Mouse (Mus musculus): ENCODE measurements around the gene Sh3gl1. TPM values are rescaled to one million over a fixed set of nuclear protein-coding genes. Genes with fewer than 3 reads are reported as not detected.
"Not testable (repeated sequence)": the region's sequence is repeated elsewhere in the genome, so short reads cannot be mapped to it uniquely, and the experiment has no call there.

Sh3gl1 gene
- polyA plus RNA-seq (2015; fragmentation: Nextera tagmentation; extraction: Ambion mirVana) = 67.0 and 93.4 TPM in 2 replicates

DNA sequence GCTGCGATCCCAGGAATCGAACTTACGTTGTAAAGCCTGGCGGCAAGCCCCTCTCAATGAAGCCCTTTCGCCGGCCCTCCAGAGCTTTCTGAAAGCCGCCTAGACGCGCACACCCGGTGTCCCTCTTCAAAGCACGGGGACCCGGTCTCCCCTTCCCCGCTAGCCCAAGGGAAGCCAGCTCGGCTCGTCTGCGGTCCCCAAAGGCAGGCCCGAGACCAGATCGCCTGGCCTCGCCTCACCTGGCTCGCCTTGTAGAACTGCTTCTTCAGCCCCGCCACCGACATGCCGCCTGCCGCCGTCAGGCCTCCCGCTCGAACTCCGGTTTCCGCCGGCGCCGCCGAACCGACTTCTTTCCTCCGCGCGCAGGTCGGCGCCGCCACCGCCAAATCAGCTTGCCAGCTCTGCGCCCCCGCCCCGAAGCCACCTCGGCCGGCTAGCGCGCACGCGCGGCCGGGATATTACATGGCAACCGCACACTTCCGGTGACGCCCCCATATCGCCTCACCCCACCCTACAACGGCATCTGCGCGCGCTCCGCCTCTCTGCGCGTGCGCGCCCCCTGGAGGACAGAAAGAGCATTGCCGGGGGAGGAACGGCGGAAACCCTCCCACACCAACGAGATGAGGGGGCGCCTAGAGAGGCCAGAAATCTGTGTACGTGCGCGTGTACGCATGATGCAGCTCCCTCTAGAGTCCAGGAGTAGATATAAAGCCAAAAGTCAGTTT, at the start of gene Sh3gl1:
Gene Sh3gl1, minus strand, starts transcription at position 460 of the 725 bp plus-strand sequence.
- Histone ChIP-seq H3K27me3 (no peaks in the 10 kb centered on the region), H3K9me3 (replicated peaks) (no peaks in the 10 kb centered on the region), H3K36me3 (peaks cover 13% of the 10 kb centered on the region; the same call in 1 of the 2 replicates), H3K27ac (peak within 1 kb of the TSS; percentile 91), H3K9ac (peak within 1 kb of the TSS; percentile 96), H3K4me2 (peak within 1 kb of the TSS; percentile 69), H3K4me3 (peak within 1 kb of the TSS; percentile 95), H3K4me1 (replicated peaks) (peaks cover 47% of the 10 kb centered on the region)
- WGBS = under 1% methylated on average over 67 of the region's 74 CpGs
- peak; percentile 92 for ATAC-seq (replicated peaks; ENCODE audit: insufficient number of reproducible peaks, insufficient read depth, low FRiP score, low read depth)

DNA sequence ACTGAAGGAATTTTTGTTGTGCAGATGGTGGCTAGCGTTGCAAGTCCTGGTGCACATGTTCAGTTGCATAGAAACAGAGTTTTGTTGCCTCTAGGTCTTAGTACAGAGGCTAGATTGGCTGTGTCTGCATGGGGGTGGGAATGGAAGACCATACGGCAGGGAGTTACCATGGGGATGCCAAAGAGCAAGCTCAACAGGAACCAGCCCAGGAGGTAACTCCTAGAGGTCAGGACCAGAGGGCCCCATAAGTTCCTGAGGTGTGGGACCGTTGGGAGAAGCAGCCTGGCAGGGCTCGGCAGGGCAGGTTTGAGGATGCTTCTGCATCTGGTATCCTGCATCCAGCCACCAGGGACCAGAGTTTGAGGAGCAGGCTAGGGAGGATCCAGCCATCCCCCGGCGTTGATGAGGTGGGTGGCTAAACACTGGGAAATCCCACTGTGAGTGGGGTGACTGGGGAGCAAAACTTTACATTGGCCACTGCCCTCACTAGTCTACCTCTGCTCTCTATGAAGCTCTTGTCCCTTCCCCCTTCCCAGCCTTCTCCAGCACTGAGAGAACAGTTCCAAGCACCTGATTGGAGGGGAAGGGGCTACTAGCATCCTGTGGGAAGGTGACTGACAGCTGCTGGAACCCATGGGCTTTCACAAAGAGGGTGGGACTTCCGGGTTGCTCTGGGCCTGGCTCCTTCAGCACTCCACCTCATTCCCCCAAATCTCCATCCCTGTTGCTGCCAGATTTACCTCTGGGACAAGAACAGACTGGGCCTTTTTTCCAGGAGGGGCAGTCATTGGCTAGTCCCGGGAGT, 44.5 kb upstream of the Sh3gl1 start:
- Histone ChIP-seq H3K27me3 (no peaks in the 10 kb centered on the region), H3K36me3 (peaks cover 13% of the 10 kb centered on the region; the same call in 1 of the 2 replicates), H3K4me3 (peak overlapping the region; percentile 90), H3K4me2 (peak overlapping the region; percentile 93), H3K9me3 (replicated peaks) (no peaks in the 10 kb centered on the region), H3K27ac (0 out of 2 replicates have a peak overlapping the region, but pooled peaks have one; percentile 19), H3K4me1 (replicated peaks) (peaks cover 27% of the 10 kb centered on the region), H3K9ac (peak overlapping the region; percentile 87)
- ATAC-seq (replicated peaks; ENCODE audit: insufficient number of reproducible peaks, insufficient read depth, low FRiP score, low read depth) = no peak
- WGBS = 17% methylated on average over 8 of the region's 8 CpGs

DNA sequence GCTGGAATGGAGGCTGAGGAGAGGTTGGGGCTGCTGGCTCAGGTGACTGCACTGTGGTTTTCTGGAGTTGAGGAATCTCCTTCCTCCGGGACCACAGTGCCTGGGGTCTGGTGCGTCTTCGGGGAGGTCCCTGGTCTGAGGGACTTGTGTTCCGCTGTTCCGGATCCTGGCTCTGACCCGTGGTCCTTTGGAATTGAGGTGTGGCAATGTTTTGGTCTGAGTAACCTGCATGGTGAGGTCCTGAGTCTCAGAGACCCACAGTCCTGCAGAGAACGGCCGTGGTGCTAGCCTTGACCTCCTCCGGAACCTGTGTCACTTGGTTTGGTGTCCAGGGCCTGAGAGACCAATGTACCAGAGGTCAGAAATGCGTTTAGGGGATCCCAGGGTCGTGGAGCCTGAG, 43.5 kb upstream of the Sh3gl1 start:
- Histone ChIP-seq H3K4me1 (replicated peaks) (peaks cover 32% of the 10 kb centered on the region), H3K9me3 (replicated peaks) (no peaks in the 10 kb centered on the region), H3K4me3 (peak overlapping the region; percentile 90), H3K27ac (peak overlapping the region; percentile 78), H3K4me2 (peak overlapping the region; percentile 93), H3K27me3 (no peaks in the 10 kb centered on the region), H3K36me3 (peaks cover 8% of the 10 kb centered on the region; the same call in 1 of the 2 replicates), H3K9ac (peak overlapping the region; percentile 87)
- ATAC-seq (replicated peaks; ENCODE audit: insufficient number of reproducible peaks, insufficient read depth, low FRiP score, low read depth) = no peak
- WGBS = 2% methylated on average over 11 of the region's 11 CpGs

DNA sequence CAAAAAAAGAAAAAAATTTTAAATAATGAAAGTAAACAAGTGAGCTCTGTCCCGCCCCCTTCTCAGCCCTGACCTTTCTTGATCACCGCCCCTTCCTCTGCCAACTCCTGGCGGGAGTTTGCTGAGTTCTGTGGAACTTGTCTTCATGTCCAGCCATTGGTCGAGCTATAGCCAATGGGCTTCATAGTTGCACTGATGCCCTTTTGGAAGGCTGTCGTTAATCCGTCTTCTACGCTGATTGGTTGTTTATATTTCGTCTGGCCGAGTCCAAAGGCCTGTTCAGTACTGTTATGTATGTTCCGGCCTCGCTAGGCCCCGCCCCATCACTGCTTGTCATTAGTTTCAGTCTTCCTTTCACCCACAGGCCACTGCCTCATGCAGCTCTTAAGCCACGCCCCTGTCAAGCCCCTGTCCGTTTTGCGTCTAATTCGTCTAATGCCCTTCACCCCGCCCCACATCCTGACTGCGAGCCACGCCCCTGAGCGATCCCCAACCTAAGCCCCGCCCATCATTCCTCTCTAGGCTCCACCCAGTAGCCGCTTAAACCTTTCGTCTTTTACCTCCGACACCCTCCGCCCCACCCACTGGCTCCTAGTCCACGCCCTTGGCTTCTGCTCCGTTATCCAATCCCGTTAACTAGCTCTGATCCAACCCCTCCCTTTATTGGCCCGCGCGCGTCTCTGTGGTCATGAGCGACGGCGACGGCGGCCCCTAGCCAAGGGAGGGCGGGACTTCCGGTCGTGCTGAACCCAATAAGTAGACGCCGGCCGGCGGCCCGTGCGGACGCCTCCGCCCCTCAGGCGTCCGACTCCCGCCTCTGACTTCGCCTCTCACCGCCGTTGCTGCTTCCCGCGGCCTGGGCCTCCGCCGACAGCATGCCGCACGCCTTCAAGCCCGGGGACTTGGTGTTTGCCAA, 42.7 kb upstream of the Sh3gl1 start, which contains the start of gene Hdgfl2:
Gene Hdgfl2, plus strand, starts transcription at position 755 of the 916 bp plus-strand sequence.
- ATAC-seq (replicated peaks; ENCODE audit: insufficient number of reproducible peaks, insufficient read depth, low FRiP score, low read depth) = peak; percentile 93
- Histone ChIP-seq H3K27ac (peak within 1 kb of the TSS; percentile 78), H3K36me3 (peaks cover 5% of the 10 kb centered on the region; the same call in 1 of the 2 replicates), H3K27me3 (no peaks in the 10 kb centered on the region), H3K9me3 (replicated peaks) (no peaks in the 10 kb centered on the region), H3K9ac (peak within 1 kb of the TSS; percentile 87), H3K4me1 (replicated peaks) (peaks cover 35% of the 10 kb centered on the region), H3K4me3 (peak within 1 kb of the TSS; percentile 90), H3K4me2 (peak within 1 kb of the TSS; percentile 93)
- under 1% methylated on average over 61 of the region's 61 CpGs for WGBS

DNA sequence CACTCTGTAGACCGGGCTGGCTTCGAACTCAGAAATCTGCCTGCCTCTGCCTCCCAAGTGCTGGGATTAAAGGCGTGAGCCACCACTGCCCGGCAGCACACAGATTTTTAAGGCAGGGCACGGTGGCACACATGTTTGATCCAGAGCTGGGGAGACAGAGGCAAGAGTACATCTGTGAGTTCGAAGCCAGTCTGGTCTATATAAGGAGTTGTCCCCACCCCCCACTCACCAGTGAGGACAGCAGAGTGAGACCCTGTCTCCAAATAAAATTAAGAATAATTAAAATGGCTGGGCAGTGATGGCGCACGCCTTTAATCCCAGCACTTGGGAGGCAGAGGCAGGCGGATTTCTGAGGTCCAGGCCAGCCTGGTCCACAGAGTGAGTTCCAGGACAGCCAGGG, 41.9 kb upstream of the Sh3gl1 start:
- ATAC-seq (replicated peaks; ENCODE audit: insufficient number of reproducible peaks, insufficient read depth, low FRiP score, low read depth); H3K9ac ChIP-seq; H3K27me3 ChIP-seq; H3K9me3 ChIP-seq (replicated peaks); H3K36me3 ChIP-seq: not testable (repeated sequence)
- Histone ChIP-seq H3K27ac (peak overlapping the region; percentile 78), H3K4me3 (peak overlapping the region; percentile 90), H3K4me1 (replicated peaks) (peaks cover 42% of the 10 kb centered on the region), H3K4me2 (peak overlapping the region; percentile 58)
- WGBS = 61% methylated on average over 9 of the region's 9 CpGs

- no peak overlapping the region for H3K4me3 ChIP-seq
- 88% methylated on average over 5 of the region's 5 CpGs for WGBS
- no peaks in the 10 kb centered on the region for H3K9me3 ChIP-seq (replicated peaks)
- H3K27ac ChIP-seq = no peak overlapping the region
- H3K4me2 ChIP-seq = no peak overlapping the region
- H3K4me1 ChIP-seq (replicated peaks) = peaks cover 42% of the 10 kb centered on the region
- H3K9ac ChIP-seq = no peak overlapping the region
- no peaks in the 10 kb centered on the region for H3K27me3 ChIP-seq
- peaks cover 7% of the 10 kb centered on the region; the same call in 1 of the 2 replicates for H3K36me3 ChIP-seq
- no peak for ATAC-seq (replicated peaks; ENCODE audit: insufficient number of reproducible peaks, insufficient read depth, low FRiP score, low read depth)
Observed at GRCm38 (mm10) chr17:56077523-56077922, 41.1 kb upstream of the Sh3gl1 start.

- Histone ChIP-seq H3K36me3 (peaks cover 33% of the 10 kb centered on the region), H3K4me1 (replicated peaks) (peaks cover 18% of the 10 kb centered on the region), H3K9ac (peak within 1 kb of the TSS; percentile 81), H3K4me2 (peak within 1 kb of the TSS; percentile 70), H3K27me3 (no peaks in the 10 kb centered on the region), H3K27ac (peak within 1 kb of the TSS; percentile 97), H3K9me3 (replicated peaks) (no peaks in the 10 kb centered on the region), H3K4me3 (peak within 1 kb of the TSS; percentile 82)
- WGBS = under 1% methylated on average over 35 of the region's 35 CpGs
- peak; percentile 14 for ATAC-seq (replicated peaks; ENCODE audit: insufficient number of reproducible peaks, insufficient read depth, low FRiP score, low read depth)
Observed at GRCm38 (mm10) chr17:56074827-56075208, 38.4 kb upstream of the Sh3gl1 start, which contains the start of gene Ubxn6. Gene Ubxn6 (minus strand): TSS chr17:56075028.

GRCm38 (mm10) chr17:56074097-56074826, 37.8 kb upstream of the Sh3gl1 start:
- H3K27ac ChIP-seq = peak overlapping the region; percentile 97
- H3K36me3 ChIP-seq = peaks cover 39% of the 10 kb centered on the region
- H3K9ac ChIP-seq = peak overlapping the region; percentile 81
- no peaks in the 10 kb centered on the region for H3K9me3 ChIP-seq (replicated peaks)
- no peaks in the 10 kb centered on the region for H3K27me3 ChIP-seq
- WGBS = 8% methylated on average over 22 of the region's 22 CpGs
- H3K4me3 ChIP-seq = peak overlapping the region; percentile 82
- peak overlapping the region; percentile 70 for H3K4me2 ChIP-seq
- peaks cover 18% of the 10 kb centered on the region for H3K4me1 ChIP-seq (replicated peaks)
- peak; percentile 23 for ATAC-seq (replicated peaks; ENCODE audit: insufficient number of reproducible peaks, insufficient read depth, low FRiP score, low read depth)

DNA sequence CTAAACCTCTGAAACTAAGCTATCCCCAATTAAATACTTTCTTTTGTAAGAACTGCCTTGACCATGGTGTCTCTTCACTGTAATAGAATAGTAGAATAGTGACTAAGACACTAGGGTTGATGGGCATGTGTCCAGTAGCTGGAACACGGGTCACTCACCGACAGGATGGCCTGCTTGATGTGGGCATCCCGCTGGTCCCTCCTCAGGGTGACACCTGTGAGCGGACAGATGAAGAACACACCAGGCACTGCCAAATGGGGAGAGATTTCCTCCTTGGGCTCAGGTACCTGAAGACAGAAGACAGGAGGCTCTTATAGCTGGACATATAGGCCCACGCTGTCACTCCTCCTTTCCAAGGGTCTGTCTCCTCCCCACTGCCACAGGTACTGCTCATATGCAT, 35.8 kb upstream of the Sh3gl1 start:
- Histone ChIP-seq H3K4me1 (replicated peaks) (peaks cover 15% of the 10 kb centered on the region), H3K4me2 (no peak overlapping the region), H3K36me3 (peaks cover 59% of the 10 kb centered on the region), H3K9ac (no peak overlapping the region), H3K4me3 (no peak overlapping the region), H3K27me3 (no peaks in the 10 kb centered on the region), H3K9me3 (replicated peaks) (no peaks in the 10 kb centered on the region), H3K27ac (no peak overlapping the region)
- no peak for ATAC-seq (replicated peaks; ENCODE audit: insufficient number of reproducible peaks, insufficient read depth, low FRiP score, low read depth)
- WGBS = 84% methylated on average over 5 of the region's 5 CpGs

DNA sequence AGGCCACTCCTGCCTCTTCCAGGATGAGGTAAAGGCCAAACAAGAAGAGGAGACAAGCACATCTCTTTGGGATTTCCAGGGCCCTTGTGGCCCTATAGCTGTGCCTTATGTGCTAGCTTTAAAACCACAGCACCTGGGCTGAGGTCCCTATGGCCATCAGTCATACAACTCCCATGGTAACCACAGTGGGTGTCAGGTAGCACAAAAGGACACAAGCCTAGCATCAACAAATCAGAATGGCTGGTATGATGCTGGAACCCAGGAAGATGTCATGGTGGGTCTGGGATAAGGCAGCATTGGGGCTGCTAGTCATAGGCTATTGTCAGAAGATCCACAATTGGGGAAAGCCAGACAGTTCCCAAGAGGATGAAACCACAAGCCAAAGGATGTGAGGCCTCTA, 34.7 kb upstream of the Sh3gl1 start:
- Histone ChIP-seq H3K4me1 (replicated peaks) (peaks cover 15% of the 10 kb centered on the region), H3K27me3 (no peaks in the 10 kb centered on the region), H3K4me3 (no peak overlapping the region), H3K9ac (no peak overlapping the region), H3K27ac (no peak overlapping the region), H3K36me3 (peaks cover 70% of the 10 kb centered on the region), H3K9me3 (replicated peaks) (no peaks in the 10 kb centered on the region), H3K4me2 (no peak overlapping the region)
- ATAC-seq (replicated peaks; ENCODE audit: insufficient number of reproducible peaks, insufficient read depth, low FRiP score, low read depth) = no peak
